Mouse (Mus musculus): Measurements from ENCODE around the gene Zbbx.

Gene Zbbx

DNA sequence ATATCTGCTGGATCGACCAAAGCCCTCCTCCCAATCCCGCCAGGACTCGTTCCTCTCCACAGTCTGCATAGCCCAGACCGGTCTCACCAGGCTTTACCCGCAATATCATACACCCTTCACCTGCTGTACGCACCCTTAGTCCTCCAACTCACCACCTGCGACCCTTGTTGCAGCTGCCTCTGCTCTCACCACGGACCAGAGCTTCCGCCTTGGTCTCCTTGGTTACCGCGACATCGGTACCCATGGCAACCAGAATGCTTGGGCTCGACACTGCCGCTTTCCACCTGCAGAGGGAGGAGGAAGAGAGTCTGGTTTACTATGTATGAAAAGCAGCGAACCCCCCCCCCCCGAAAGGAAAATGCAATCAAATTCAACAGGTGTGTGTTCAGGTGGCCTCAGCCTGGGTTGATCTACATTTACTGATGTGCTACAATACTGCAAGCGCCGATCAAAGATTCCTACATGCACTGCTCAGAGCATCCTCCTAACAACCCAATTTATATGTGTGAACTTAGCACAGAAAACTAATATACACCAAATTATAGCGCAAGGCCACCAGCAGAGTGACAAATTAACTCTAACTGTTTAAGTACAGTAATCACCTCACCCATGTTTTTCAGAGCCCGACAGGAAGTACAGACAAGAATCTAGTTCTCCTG, at the start of gene Zbbx:
TSS of gene Zbbx (minus strand) at position 197 of the 659 bp plus-strand sequence.
- peak; percentile 4 for DNase-seq

DNA sequence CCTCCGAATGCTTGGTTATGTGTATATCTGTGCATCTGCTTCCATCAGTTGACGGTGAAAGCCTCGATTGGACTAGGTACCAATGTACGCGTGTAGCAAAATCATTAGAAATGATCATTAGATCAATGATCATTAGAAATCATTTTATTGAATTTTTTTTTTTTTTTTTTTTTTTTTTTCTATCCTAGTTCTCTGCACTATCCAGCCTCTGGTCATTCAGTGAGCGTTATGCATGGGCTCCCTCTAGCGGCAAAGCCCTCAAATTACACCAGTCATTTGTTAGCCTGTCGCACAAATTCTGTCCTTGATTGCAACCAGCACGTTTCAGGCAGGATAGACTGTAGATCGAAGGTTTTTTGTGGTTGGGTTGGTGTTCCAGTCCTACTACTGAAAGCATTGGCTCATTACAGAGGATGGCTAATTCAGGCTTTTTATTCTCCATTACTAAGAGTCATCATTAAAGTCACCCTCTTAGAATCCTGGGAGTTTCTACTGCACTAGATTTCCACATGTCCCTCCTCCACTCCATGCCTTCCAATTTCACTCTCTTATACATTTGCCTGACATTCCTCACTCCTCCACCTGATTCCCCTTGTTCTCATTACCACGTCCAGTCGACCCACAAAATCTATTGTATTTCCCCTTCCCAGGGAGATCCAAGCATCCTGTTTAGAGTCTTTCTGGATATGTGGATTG, 38.1 kb upstream of the Zbbx start:
- DNase-seq = peak; percentile 49

DNA sequence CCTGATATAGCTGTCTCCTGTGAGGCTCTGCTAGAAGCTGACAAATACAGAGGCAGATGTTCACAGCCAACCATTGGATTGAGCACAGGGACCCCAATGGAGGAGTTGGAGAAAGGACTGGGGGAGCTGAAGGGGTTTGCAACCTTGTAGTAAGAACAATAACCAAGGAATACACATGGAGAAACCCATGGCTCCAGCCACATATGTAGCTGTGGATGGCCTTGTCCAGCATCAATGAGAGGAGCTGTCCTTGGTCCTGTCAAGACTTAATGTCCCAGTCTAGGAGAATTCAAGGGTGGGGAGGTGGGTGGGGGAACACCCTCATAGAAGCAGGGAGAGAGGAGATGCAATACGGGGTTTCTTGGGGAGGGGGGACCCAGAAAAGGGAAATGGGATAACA, 17.8 kb upstream of the Zbbx start:
- no peak for DNase-seq

DNA sequence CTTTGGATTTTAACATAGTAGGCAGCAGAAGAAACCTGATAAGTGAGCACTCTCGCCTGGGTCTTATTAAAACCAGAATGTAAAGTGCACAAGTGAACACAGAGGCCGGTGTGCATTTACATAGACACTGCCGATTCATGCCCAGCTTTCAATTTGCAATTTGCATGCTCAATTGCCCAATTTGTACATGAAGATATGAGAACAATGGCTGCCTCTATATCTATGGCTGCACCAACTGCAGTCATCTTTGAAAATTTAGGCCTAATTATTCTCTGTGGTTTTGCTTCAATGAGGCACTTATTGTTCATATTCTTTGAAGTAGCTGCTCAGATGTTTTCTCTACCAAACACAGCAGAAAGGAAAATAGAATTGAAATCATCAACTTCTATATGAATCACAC, 23.0 kb downstream of the Zbbx start:
- DNase-seq = no peak

DNA sequence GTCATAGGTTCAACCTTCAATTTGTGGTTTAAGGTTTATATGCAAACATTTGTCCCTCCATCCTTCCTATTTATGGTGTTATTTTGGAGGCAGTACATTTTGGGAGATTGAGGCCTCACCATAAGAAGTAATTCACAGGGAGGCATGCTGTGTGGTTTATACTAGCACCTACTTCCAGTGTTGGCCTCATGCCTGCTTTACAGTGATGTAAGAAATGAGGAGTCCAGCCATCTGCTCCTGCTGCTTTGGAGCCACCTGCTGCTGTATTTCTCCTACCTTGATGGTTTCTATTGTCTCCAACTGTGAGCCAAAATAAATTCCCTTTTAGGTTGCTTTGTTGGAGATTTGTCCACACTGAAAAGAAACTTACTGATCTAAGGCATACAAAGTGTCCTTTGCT, 60.0 kb downstream of the Zbbx start:
- no peak for DNase-seq

DNA sequence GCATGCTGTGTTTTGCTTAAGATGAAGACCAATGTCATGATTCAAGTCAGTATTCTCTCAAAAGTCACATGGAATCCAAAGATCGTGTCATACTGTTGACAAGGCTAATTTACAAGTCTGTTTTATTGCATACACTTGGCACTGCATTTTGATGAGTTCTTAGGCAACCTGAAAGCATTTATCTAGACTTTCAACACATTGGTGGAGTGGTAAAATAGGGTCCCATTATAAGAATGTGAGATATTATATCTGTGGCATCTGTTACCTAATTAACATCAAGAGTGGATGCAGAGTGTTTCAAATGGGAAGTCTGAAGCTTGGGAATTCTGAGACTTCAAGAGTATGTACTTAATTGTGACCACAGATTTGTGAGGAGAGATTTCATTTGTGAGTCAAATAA, 79.1 kb downstream of the Zbbx start:
- no peak for DNase-seq

DNA sequence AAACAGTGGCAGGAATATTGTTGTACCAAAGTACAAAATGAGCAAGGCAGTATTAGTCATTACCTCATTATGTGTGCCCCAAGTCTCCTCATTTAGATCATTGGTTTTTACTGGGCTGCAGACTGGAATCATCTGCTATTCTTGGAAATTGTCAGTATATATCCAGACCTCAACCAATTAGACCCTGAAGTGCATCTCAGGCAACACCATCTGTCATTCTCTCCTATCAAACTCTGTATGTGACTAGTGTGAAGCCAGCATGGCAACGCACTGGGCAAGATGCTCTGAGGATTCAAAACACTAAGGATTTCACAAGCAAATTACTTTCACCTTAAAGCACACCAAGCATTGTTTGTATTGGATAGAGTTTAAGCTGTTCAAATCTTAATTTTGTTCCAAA, 85.9 kb downstream of the Zbbx start:
- no peak for DNase-seq

DNA sequence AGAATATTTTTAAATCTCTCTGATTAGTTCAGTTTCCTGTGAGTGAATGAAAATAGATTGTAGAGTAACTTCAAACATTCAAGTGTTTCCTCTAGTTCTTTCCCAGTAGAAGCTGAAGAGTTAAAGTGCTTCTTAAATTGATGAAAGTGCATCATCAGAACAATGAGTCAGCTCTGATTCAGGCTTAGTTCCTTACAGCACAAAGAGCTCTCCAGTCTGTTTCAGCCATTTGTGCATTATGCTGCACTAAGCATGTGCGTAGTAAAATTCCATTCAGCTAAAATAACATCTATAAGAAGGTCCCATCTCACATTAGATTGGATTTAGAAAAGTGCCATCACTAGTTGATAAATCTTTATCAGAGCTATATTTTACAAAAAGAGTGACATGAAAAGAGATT, 155.1 kb downstream of the Zbbx start:
- DNase-seq = no peak
